Mouse (Mus musculus): ENCODE data around the gene Frs2.

- TF ChIP-seq CTCF (IDR thresholded peaks at IDR 0.05; ENCODE audit: low read depth) = no peak
- TF ChIP-seq EP300 (IDR thresholded peaks at IDR 0.05; ENCODE audit: low read depth) = no peak
Measured at GRCm38 (mm10) chr10:117103854-117104598, 44.3 kb downstream of the Frs2 start.

Measured in liver, postnatal 0 days (tissue).